Mouse (Mus musculus): Measurements from ENCODE around the gene Actr5.

DNA sequence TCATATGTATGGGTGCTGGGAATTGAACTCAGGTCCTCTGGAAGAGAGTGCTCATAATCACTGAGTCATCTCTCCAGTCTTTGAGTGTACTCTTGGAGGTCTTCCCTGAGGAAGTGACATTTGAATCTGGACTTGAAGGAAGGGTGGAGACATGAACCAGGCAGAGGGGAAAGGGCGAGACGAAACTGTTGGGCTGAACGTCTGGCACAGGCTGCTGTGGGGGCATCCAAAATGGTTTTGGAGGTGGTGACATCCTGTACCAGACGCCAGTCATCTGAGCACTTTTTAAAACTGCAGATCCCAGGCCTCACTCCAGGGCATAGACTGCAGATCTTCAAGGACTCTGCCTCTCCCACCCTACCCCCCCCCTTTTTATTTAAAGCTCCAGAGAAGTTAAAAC is 31.1 kb downstream of the Actr5 start:
- TF ChIP-seq TAL1 (IDR thresholded peaks at IDR 0.05; ENCODE audit: low read length) = no peak
- TF ChIP-seq UBTF (IDR thresholded peaks at IDR 0.05; ENCODE audit: borderline replicate concordance, insufficient read depth, low read depth, low read length) = no peak
- no peak for TF ChIP-seq CTCF (IDR thresholded peaks at IDR 0.05 in 2 of 3, conservative IDR thresholded peaks at IDR 0.05 in 1 of 3; ENCODE audit: control insufficient read depth in 1 of 3, insufficient read depth in 1 of 3, low read depth in 2 of 3, low read length in 3 of 3, poor library complexity in 1 of 3, severe bottlenecking in 1 of 3)
- no peak for TF ChIP-seq SMC3 (IDR thresholded peaks at IDR 0.05; ENCODE audit: low read depth, low read length)
- TF ChIP-seq POLR2A (IDR thresholded peaks at IDR 0.05; ENCODE audit: control insufficient read depth in 1 of 2, insufficient read depth in 1 of 2, low read depth in 1 of 2, low read length in 2 of 2, poor library complexity in 1 of 2) = no peak

Data from MEL (cell line).